Mouse (Mus musculus) layer of hippocampus, postnatal 10 days (tissue): ENCODE data around the gene Aifm2. TPM values are rescaled to one million over a fixed set of nuclear protein-coding genes. Genes with fewer than 3 reads are reported as not detected.
A peak's percentile ranks its signal among the peaks of the same experiment; 100 is the strongest.

Experiments
- DNase-seq, 2 experiments: peaks; one replicate each; pipeline ENCODE4 v3.0.0; 2021; ENCODE audit warnings: low spot score in 2 of 2
- long read RNA-seq: library from polyadenylated mRNA; stranded (forward); transcript quantifications from one replicate; pipeline ENCODE4 v2.0.0, GENCODE M21; 2023
- total RNA-seq, 2 experiments: library from RNA; stranded (reverse); gene quantifications; 2 replicates each; pipeline ENCODE4 v1.2.3; 2021

Aifm2 gene
- total RNA-seq, result 1 to 10 TPM; 6.6 to 8.8 TPM
- long read RNA-seq, partial matches to known transcripts, result 3 of 4 reads
- long read RNA-seq, other reads (novel, unspliced or antisense), result 0 of 4 reads

DNA sequence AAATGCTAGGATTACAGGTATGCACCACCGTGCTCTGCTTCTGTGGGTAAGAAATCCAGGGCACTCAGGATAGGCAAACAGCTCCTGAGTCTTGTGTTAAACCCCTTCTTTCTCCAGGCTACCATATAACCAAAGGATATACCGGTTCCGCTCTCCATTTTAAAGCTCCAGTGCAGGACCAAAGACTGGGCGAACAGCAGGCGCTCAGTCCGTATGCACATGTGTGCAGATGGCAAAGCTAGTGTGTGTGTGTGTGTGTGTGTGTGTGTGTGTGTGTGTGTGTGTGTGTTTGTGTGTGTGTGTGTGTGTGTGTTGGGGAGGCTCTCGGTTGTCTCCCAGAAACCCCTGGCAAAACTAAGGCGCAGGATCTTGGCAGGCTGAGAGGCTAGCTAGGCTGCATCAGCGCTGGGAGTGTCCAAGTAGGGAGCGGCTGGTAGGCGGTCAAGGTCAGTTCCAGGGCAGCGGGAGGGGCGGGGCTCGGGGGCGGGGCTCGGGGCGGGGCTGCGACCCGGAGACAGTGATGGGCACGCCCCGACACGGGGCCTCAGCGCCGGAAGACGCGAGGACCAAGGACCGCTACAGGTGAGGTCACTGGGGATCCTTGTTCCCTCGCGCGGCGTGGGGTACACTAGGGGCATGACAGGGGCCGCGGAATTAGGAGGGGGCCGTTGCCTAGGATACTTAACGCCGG, at the start of gene Aifm2:
TSS of gene Aifm2 (plus strand) at position 493 of the 691 bp plus-strand sequence.
- DNase-seq, result peak in 1 of 2 experiments; percentile 26

- DNase-seq, result no peak
Observed at GRCm38 (mm10) chr10:61665651-61666050, 49.4 kb upstream of the Aifm2 start.

DNA sequence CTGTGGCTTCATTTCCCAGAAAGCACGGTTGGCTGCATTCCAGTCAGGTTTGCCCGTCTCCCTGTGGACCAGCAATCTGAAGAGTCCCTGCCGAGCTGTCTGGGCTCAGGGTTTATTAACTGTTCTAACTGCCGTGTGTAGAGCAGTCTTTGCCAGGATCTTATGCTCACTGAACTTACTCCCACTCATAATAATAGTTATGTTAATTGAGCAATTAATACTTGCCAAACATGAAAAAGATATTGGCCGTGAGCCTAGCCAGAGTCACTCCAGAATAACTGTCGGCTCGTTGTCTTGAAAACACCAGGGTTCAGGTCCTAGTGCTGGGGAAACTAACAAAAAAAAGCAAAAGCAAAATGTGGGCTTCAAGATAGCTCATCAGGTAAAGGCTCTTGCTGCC, 45.8 kb upstream of the Aifm2 start:
- DNase-seq, result peak in 1 of 2 experiments; percentile 26

- DNase-seq, result no peak
Observed at GRCm38 (mm10) chr10:61669896-61670295, 45.2 kb upstream of the Aifm2 start.

DNA sequence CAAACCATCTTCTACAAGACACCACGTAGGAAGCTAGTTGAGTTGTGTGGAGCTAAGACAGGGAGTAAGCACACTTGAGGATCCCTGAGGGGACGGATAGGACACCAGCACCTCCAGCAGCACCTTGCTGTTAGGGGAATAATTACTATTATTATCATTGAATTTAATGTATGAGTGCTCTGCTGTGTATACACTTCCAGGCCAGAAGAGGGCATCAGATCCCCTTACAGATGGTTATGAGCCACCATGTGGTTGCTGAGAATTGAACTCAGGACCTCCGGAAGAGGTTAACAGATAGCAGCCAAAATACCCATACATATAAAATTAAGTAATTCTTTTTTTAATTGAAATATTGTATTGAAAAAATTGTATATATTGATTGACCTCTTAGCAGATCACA, 44.3 kb upstream of the Aifm2 start:
- DNase-seq, result no peak

- no peak for DNase-seq
Observed at GRCm38 (mm10) chr10:61675935-61676334, 39.1 kb upstream of the Aifm2 start.

GRCm38 (mm10) chr10:61679545-61679944, 35.5 kb upstream of the Aifm2 start:
- no peak for DNase-seq

- DNase-seq, result peak; percentile 97 to 98
Observed at GRCm38 (mm10) chr10:61680015-61680913, 34.8 kb upstream of the Aifm2 start, which contains the start of gene Sar1a. TSS of gene Sar1a (plus strand) at chr10:61680299.

DNA sequence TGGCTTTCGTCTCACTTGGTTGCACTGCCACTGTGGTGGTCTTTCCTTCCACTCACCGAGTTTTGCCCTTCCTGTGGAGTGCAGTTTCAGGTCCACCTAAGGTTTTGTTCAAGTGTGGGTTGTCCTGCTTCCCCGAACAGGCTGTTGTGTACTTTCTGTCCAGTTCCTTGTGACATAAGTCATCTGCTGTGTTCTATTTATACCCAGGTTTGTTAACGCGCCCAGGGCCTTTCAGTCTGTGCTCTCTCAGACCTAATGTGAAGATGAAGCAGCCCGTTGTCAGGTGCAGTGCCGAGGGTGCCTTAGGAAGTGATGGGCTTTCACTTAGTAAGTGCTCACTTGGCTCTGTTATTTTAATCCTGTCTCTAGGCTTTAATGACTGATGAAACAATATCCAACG, 25.7 kb upstream of the Aifm2 start:
- no peak for DNase-seq

DNA sequence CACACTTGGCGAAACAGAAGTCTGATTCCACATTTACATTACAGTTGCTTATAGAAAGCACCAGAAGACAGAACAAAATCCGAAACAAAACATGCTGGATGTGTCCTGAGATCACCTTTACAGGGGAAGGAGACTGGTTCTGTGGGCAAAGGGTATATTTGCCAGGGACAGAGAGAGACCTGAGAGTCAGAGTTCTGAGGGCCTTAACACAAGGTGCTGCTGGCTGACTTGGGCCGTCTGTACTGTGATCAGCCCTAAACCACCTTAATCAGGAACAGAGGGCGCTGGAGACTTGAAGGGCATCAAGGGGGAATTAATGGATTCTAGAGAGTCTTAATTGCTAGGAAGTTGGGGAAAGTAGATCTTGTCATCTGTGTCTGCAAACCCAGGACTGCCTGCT, 21.5 kb upstream of the Aifm2 start:
- DNase-seq, result no peak

- DNase-seq, result peak; percentile 98
Observed at GRCm38 (mm10) chr10:61694870-61695670, 20.0 kb upstream of the Aifm2 start, which contains the start of gene Tysnd1. TSS of gene Tysnd1 (plus strand) at chr10:61695514.

- peak; percentile 31 to 36 for DNase-seq
Observed at GRCm38 (mm10) chr10:61695703-61696559, 19.1 kb upstream of the Aifm2 start.

DNA sequence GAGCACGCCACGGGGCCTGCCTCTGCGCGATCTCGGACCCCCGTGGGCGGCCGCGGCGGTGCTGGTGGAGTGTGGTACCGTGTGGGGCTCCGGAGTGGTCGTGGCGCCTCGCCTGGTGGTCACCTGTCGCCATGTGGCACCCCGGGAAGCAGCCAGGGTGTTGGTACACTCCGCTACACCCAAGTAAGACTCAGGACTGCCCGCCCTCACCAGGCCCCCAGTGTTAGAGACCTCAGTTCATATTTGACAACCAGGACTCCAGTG, 18.6 kb upstream of the Aifm2 start:
- DNase-seq, result no peak

DNA sequence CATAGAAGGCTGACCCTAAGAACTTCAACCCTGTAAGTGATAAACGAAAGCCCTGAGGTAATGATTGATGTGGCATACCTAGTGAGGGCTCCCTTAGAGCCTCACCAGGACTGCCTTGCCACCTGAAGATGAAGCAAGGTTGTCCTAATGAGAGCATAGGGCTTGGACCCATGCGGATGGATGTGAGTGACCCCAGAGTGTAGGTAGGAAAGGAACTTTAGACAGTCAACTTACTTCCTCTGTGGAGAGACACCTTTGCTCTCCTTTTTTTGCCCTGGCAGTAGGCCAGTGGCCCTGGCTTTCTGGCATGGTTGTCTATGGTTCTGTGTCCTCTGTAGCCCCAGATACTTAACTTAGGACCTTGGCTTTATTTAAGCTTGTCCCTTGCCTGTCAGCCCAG, 18.0 kb upstream of the Aifm2 start:
- no peak for DNase-seq

- no peak for DNase-seq
Observed at GRCm38 (mm10) chr10:61704663-61705062, 10.4 kb upstream of the Aifm2 start.

- no peak for DNase-seq
Observed at GRCm38 (mm10) chr10:61706412-61707375, 8.4 kb upstream of the Aifm2 start.

DNA sequence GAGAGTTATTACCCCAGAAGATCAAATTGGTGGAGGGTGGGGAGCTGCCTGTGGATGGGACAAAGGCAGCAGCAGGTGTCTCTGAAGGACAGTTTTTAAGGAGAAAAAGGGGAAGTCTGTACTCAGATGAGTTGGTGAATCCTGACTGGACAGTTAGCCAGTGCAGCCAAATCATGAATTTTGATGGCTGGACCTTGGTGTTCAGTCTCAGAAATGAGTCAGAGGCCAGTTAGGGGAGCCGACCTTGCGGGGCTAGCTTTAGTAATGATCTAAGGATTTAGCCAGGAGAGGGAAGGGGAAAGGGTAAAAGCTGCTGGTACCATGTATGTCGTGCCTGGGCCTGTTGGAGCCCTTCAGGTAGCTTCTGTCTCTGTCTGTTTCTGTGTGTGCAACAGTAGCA, 1.5 kb upstream of the Aifm2 start:
- no peak for DNase-seq

DNA sequence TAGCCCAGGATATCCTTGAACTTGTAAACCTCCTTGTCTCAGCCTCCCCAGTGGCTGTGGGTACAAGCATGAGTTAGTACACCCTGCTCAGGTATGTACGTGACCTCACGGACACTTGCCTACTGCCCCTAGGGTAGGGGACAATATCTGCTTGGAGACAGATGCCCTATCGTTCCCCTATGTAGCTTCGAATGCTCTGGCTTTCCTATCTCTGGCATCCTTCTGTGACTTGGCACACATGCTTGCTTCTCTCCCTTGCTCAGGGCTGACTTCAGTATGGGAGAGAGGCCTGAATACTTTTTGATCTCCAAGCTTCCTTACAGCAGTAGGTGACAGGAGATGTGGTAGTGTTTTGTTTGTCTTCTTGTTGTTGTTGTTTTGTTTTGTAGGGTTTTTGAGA, 917 bp upstream of the Aifm2 start:
- DNase-seq, result no peak

DNA sequence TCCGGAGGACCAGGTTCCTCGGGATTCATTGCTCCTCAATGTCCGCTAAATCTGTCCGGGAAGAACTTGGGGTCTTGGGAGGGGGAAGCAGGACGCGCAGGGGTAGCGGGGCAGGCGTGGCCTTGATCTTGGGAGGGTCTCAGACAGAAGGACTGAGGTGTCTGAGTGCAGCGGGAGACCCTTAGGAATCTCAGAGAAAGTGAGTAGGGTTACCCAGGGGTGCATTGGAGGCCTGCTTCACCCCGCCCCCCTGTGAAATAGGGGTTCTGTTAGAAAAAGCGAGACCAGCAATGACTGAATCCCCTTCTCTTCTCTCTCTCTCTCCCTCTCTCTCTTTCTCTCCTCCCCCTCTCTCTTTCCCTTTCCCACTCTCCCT, 387 bp downstream of the Aifm2 start:
- DNase-seq, result no peak
